Mouse (Mus musculus): ENCODE measurements around the gene Asprv1.

Asprv1 gene

DNA sequence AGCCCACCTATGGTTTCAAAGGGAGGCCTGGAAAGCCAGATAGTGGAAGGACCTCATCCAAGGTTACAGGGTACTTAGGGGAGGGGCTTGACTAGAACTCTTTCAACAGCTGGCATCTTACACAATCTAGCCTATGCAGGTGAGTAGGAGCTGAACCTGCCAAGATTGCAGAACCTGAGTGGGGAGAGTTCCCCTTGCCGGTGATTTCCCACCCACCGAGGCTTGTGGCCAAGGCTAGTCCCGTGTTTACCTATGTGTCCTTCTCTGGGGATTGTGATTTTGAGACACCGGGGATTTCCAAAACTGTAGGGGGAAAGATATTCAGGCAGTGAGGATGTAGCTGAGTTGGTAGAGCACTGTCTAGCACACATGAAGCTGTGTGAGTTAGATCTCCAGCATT, 12.7 kb upstream of the Asprv1 start:
- no peak for DNase-seq (ENCODE audit: low read depth in 2 of 2, low spot score in 2 of 2)

DNA sequence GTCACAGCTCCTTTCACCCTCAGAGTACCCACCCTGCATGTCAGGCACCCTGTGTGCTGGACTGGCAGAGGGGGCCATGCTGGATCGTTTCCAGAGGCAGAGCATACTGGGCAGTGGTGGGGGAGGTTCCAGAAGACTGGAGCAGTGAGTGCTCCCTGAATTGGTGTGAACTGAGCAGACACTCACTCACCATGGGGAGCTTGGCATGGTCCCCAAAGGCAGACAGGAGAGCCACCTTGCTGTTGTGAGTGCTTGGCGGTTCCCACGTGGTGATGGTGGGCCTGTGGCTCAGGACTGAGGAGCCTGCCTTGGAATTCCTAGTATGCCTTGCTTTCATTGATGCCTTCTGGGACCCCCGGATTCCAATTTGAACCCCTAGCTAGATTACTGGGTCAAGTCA, 4.8 kb upstream of the Asprv1 start:
- DNase-seq (ENCODE audit: low read depth in 2 of 2, low spot score in 2 of 2): no peak

DNA sequence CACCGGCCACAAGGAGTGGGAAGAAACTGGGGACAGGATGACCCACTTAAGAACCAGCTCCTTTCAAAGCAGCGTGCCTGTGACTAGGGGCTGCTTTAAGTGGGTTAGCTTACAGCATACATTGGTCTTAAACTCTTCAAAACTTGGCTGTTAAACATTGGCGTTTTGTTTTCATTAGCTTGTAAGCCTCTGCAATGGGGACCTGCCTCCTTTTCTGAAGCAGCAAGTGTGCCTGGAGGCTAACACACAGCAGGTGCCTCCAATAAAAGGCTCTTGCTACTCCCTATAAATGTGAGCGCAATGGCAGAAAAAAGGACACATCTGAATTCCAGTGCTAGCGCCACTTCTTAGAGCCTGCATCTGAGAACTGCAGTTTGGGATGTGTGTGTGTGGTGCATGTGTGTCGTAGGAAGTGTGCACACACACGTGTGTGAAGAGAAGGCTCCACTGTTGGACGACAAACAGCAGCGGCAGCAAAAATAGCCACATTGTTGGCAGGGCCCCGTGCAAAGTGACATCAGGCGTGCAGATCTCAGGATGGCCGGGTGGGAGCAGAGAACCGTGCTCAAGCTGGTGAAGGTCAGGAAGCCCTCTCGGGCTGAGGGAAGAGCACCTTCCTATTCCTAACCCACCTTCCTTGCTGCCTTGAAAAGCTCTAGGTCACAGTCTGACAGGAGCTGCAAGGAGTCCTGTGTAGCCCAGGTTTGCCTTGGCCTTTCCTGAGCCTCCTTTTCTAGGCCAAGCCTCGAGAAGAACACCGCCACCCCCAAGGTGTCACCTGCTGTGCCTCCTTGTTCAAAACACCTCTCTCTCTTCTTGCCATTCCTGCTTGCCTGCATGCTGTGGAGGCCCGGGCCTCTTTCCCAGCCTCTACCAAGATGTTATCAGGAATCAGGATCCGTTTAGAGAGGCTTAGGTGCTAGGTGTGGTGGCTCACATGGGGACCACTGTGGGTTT, 3.6 kb upstream of the Asprv1 start:
- no peak for DNase-seq (ENCODE audit: low read depth in 2 of 2, low spot score in 2 of 2)

DNA sequence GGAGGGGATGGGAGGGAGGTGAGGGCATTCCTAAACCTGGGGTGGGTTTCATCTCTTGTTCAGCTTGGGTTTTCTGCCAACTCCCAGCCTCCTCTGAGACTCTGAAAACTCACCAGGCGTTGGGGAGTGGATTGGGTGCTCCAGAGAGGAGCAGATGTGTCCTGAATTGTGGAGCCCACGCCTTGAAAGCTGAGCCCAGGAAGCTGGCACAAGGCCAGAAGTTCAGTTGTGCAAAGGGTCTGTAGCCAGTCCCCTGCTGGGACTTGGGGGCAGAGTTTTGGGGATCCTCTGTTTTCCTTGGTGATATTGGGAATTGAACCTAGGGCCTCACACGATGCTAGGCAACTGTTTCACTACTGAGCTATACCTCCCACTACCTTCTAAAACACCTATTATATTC, 2.2 kb downstream of the Asprv1 start:
- no peak for DNase-seq (ENCODE audit: low read depth in 2 of 2, low spot score in 2 of 2)

DNA sequence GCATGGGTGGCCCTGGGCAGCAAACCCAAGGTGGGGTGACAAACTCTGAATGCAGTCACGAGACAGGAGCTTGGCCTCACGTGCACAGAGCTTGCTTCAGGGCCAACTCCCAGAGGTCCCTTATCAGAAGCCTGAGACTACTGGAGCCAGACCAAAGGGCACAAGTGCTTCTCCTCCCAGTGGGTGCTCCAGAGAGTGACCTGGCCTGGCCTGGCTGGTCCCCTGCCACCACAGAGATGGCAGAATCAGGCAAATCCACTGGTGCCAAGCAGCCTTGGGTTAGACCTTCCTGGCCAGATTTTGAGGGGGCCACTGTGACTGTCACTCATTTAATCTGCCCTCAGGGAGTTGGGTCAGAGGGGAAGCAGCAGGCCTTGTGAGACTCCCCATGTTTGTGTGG, 8.5 kb downstream of the Asprv1 start:
- DNase-seq (ENCODE audit: low read depth in 2 of 2, low spot score in 2 of 2): no peak

DNA sequence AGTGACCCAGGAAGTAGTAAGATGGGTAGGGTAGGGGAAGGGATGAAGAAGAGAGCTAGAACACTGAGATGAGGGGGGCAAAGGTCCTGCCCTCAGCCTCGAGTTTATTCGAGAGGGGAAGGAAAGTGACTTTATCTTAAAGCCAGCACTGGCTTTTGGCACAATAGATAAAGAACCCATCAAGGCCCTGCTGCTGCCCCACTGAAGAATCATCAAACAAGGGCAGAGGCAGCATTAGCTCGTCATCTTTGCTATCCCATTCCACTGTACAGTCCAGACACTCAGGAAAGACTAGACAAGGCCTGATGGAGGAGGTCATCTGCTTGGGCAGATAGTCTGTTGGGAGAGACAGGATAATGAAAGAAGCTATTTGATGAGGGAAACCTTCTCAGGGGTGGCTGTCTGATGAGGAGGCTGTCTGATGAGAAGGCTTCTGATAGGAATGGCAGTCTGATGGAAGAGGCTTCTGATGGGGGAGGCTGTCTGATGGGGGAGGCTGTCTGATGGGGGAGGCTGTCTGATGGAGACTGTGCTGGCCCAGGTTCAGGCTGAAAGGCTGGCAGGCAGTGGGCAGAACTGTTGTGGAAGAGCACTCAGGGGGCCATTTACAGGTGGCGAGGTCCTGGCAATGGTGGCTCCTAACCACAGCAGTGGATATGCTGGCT, 9.3 kb downstream of the Asprv1 start:
- DNase-seq (ENCODE audit: low read depth in 2 of 2, low spot score in 2 of 2): no peak

DNA sequence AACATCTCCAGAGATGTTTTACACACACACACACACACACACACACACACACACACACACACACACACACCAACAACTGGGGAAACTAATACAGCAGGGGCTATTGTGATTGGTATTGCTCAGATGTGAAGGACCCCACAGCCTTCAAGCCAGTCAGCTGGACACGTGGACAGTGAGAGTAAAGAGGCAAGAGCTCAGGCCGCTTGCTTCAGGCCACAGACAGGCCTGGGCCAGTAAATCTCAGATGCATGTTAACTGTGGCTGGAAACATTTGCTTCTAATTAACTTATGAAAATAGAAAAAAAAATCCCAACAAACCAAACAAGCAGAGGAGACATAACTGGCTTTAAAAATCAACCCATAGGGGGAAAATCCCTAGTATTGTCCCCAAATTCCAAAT, 9.9 kb downstream of the Asprv1 start:
- no peak for DNase-seq (ENCODE audit: low read depth in 2 of 2, low spot score in 2 of 2)

DNA sequence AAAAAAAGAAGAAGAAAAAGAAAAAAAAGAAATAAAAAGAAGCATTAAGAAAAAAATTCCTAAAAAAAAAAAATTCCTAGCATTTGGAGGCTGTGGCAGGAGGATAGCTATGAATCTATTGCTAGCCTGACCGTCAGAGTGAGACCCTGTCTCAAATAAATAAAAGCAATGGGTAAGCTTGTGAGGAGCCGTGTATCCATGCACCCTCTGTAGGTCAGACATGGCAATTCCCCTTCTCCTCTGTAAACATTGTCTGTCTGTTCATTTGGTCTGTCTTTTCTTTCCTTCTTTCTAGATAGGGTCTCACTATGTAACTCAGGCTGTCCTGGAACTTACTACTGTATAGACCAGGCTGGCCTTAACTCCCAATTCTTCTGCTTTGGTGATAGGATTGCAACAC, 10.5 kb downstream of the Asprv1 start:
- DNase-seq (ENCODE audit: low read depth in 2 of 2, low spot score in 2 of 2): no peak

DNA sequence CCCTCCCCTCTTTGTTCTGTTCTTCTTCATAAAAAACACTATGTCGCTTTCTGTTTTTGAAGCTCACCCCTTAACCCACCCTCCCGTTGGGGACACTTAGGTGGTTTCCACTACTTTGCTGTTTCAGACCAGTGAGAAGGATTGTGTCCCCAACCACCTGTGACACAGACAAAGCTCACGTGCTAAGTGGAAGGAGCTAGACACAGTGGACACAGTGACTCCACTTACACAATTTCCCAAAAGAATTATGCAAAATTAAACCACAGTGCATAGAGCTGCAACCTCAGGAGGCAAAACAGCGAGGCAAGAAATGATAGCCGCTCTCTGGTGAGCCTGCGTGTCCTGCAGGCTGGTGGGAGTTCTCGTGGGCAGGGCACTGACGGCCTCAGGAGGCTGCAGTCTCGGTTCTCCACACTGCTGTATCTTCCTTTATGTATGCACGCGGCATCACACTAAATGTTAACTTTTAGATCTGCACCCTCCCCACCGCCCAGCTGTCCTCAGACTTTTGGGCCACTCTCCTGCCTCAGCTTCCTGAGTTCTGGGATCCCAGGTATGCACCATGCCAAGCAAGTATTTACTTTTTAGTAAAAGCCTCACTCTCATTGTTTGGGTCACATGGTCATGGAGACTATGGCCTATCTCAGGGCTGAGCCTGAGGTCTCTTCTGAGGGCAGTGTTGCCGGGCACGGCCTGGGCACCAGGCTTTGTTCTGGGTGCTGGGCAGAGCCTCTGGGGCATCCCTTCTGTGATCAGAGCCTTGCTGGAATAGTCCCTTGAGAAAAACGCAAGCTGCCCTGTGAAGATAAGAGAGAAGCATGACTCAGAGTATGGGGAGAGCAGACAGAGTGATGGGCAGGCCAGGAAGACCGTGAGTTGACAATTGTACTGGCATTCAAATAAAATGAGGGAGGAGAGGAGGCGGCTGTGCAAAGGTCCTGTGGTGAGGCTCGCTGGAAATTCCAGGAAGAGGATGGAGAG, 11.5 kb downstream of the Asprv1 start:
- no peak for DNase-seq (ENCODE audit: low read depth in 2 of 2, low spot score in 2 of 2)

DNA sequence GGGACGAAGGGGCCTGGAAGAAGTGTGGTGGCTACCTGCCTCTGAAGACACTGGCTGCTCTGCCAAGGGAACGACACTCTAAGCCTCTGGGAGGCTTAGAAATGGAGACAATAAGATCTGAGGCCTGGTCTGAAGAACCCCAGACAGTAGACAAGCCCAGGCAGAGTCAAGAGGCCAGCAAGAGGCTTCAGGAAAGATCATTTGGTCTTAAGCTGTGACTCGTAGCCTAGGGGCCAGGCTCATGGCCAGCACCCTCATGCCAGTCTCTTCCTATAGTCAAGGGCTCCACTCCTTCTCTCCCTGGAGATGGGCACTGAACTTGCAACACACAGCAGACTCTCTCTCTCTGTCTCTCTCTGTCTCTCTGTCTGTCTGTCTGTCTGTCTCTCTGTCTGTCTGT, 12.2 kb downstream of the Asprv1 start:
- no peak for DNase-seq (ENCODE audit: low read depth in 2 of 2, low spot score in 2 of 2)

DNA sequence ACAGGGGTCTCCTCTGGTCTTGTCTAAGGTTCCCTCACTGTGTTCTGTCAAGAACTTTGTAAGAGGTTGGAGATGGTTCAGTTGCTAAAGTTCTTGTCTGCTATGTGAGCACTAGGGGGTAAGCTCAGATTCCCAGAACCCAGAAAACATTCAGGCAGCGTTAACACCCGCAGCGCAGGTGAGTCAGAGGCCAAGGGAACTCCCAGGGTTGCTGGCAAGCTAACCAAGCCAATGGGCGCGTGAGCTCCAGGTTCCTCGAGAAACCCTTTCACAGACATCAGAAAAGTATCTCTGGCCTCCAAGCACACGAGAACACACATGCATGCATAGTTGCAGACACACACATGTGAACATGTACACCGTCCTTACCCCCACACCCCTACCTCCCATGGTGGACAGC, 12.8 kb downstream of the Asprv1 start:
- DNase-seq (ENCODE audit: low read depth in 2 of 2, low spot score in 2 of 2): no peak

DNA sequence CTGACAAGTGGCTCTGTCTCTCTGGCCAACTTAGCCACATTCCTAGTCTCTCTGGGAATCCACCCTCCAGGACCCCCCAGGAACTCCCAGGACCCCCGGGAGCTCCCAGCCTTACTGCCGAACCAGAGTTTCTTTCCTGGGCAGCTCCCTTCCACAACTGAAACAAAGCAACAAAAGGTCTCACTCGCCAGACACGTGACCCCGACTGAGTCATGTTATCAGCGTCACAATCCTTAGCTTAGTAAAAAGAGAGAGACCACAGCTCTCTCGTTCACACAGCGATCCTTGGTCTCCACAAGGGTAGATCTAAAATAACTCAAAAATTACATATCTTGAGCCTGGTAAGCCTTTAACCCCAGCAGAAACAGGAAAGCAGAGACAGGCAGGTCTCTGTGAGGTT, 13.8 kb downstream of the Asprv1 start:
- no peak for DNase-seq (ENCODE audit: low read depth in 2 of 2, low spot score in 2 of 2)

DNA sequence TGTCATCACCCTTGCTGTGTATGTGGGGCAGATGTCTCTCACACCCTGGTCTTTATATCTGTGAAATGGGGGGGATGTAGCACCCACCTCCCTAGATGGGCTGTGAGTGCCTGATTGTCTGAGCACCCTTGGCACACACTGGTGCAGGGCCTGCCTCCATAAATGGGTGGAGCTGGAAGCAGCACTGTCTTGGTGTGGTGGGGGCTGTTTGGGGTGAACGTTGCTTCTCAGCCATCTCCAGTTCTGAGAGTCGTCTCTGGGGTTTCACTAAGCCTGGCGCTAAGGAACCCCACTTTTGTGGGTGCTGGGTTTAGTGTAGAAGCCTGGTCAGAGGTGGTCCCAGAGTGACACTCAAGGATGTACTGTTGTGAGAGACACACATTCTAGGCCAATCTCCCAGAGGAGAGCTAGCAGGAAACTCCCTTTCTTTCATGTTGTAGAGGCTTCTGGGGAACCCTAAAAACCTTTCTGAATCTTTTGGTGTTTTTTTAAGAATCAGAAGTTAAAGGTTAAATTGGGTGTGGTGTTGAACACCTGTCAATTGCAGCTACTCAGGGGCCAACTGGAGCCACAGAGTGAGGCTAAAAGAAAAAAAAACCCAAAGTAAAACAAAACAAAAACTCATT, 16.9 kb downstream of the Asprv1 start:
- DNase-seq (ENCODE audit: low read depth in 2 of 2, low spot score in 2 of 2): no peak

DNA sequence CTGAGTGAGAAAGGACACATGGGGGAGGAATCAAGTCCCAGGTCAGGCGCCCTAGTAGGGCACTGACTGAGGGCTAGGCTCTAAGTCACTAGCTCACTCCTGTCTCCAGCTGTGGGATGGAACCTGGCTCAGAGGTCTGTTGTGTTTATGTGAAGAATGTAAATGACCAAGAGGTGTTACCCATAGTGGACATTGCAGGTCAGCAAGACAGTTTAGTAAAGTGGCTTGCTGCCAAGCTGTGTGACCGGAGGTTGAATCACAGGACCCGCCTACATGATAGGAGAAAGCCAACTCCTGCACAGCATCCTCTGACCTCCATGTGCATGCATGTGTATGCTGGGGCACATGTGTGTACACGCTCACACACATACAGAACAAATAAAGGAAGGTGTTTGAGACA, 17.6 kb downstream of the Asprv1 start:
- no peak for DNase-seq (ENCODE audit: low read depth in 2 of 2, low spot score in 2 of 2)

DNA sequence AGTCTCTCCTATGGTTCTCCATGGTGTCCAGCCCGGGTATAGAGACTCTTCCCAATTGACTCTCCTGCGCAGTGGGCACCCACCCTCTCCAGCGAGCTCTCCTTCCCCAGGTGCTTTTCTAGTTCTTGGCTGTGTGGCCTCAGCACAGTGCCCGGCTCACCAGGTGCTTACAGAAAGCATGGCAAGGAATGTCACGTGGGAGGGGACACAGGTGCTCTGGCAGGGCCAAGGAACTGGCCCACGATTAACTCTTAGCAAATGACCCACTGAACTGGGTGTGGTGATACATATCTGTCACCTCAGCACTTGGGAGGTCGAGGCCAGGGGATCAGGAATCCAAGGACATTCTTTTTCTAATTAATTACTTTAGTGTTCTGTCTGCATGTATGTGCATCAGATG, 18.2 kb downstream of the Asprv1 start:
- DNase-seq (ENCODE audit: low read depth in 2 of 2, low spot score in 2 of 2): no peak

DNA sequence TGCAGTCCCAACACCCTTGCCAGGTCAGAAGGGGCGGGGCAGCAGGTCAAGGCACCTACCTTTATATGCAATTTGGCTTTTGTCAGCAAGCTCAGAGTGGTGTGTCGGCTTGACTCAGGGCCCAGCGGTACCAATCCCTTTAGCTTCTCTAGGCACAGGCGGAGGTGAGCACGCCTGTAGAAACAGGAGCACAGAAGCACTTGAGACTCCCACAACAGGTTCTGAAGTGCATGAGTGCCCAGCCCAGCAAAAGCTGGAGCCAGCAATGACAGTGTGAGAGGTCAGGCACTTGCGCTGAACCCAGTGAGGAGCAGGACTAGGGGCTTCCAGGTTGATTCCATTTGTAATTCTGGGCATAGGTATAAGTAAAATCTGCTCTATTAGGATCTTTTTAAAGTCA, 25.1 kb downstream of the Asprv1 start:
- no peak for DNase-seq (ENCODE audit: low read depth in 2 of 2, low spot score in 2 of 2)

DNA sequence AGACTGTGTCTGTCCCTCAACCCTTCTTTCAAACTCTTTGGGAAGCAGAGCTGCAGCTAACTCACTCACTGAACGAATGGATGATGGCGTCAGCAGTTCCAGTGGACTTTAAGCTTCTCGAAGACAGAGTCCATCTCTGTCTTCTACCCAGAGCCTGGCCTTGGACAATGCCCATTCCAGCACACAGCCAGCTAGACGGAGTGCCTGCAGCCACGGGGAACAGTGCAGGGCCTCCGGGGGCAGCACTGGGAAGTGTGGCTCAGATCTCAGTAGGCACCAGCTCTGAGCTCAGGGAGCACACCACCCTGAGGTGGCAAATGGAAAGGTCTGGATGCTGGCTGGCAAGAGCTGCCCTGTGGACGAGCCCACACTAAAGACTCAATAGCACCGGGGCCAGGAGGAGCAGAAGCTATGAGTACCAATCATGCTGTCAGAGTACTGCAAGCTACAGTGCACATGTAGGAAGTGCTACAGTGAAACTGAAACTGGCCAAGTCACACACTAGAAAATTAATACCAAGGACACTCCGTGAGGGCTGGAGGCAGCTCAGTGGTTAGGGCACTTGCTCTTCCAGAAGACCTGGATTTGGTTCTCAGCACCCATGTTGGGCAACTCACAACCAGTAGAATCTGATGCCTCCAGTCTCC, 26.4 kb downstream of the Asprv1 start:
- DNase-seq (ENCODE audit: low read depth in 2 of 2, low spot score in 2 of 2): no peak

DNA sequence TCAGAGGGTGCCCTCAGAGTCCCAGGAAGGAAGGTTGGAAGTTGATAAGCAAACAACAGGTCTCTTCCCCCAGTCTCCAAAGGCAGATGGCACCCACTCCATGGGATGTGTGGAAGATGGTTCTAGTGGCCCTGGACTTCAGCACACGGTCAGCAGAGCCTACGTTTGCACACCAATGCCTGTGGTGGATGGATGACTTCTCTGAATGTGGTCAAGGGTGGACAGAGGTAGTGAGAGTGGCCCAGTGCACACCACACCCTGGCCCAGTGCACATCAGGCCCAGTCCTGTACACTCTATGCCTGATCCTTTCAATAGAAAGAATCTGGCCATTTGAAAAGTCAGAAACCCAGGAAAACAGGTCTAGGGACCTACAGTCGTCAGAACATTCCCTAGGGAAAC, 30.5 kb downstream of the Asprv1 start:
- no peak for DNase-seq (ENCODE audit: low read depth in 2 of 2, low spot score in 2 of 2)

DNA sequence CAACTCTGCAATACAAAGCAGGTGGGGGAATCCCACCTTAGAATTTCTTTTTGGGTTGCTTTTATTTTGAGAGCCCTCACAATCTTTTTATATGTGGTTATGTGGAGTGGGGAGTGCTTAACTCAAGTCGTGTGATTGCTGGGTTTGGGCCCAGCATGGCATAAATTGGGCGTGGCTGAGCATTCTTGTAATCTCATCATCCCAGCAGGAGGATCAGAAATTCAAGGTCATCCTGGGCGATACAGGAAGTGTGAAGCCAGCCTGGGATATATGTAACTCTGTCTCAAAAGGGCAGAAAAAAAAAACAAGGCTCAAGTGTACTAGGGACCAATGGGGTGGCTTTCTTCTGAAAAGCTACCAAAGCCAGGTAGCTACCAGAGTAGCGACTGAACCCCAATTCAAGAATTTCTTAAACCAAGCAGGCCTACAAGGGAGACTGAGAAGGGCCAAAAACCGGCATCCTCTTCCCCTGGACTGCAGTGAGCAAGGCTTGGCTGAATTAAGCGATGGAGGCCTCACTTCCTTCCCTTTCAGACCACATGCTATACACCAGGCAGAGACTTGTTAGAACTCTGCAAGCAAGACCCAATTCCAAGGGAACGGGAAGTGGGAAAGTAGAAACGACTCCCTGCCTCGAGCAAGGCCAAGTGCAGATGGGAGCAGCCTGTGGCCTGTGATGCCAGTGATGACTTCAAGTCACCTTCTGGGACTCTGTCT, 32.4 kb downstream of the Asprv1 start:
- DNase-seq (ENCODE audit: low read depth in 2 of 2, low spot score in 2 of 2): no peak

DNA sequence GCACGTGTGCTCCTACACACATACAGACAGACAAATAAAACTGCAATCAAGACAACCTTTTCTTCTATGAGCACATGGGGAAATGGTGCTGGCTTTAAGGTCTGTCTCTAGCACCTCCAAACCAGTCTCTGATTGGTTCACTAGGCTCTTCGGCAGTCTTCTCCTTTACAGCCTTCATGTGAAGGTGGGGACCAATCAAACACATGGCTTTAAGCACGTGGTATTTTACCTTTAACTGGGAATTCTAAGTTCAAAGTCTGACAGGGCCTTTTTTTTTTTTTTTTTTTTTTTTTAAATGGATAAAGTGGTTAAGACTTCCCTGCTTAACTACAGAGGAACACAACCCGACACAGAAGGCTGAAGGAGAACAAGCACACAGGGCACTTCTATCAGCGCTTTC, 37.1 kb downstream of the Asprv1 start:
- no peak for DNase-seq (ENCODE audit: low read depth in 2 of 2, low spot score in 2 of 2)

All from CD8-positive naive resting alpha-beta T cell, adult 2 months (primary cell).